In genomic region chr5:119601390-119601789, GRCm38 (mm10) we compare ENCODE assay signal across 24 mouse cellular contexts.
DNase-seq lines count a peak whose midpoint lies in the region; ATAC-seq and TF ChIP-seq lines count a peak whose summit lies in the region.
"Had no signal": no experiment of that assay in that cellular context is flagged by ENCODE, and none has a peak within 500 bp of the region (broad histone marks: within the 10 kb centered on the region; RNA-seq: fewer than 3 reads in every experiment).

No protein-coding gene starts in this region.

- H3K9ac ChIP-seq in lung, embryonic 14.5 days, result no peak overlapping the region
- H3K9ac ChIP-seq in lung, embryonic 16.5 days (ENCODE audit: low read length), result no peak overlapping the region
- H3K9ac ChIP-seq: embryonic facial prominence, embryonic 12.5 days; forebrain, embryonic 13.5 days; forebrain, embryonic 15.5 days; forebrain, postnatal 0 days had no signal

- DNase-seq in lung, embryonic 14.5 days, result no peak
- DNase-seq in lung, adult 18-20 months, result no peak
- DNase-seq in lung, postnatal 25 days (ENCODE audit: low spot score), result no peak
- DNase-seq in R1 (ENCODE audit: low read depth, low spot score), result peak; percentile 56
- DNase-seq in cerebellum, adult 9-11 months, result no peak
- DNase-seq: adrenal gland, adult 2 months; adrenal gland, postnatal 10 days; adrenal gland, postnatal 25 days; B cell, adult 2 months; cerebellum, adult 11 months; cerebellum, adult 18-20 months; cerebellum, adult 8-10 months; cerebellum, postnatal 10 days; cerebellum, postnatal 25 days; forebrain, postnatal 0 days had no signal

- no peak overlapping the region for H3K4me2 ChIP-seq in lung, embryonic 14.5 days
- no peak overlapping the region for H3K4me2 ChIP-seq in lung, embryonic 16.5 days (ENCODE audit: low read depth, low read length)
- H3K4me2 ChIP-seq: embryonic facial prominence, embryonic 12.5 days; forebrain, embryonic 13.5 days; forebrain, embryonic 15.5 days had no signal

- no peak overlapping the region for H3K4me3 ChIP-seq in lung, embryonic 14.5 days (ENCODE audit: low read depth, low read length)
- H3K4me3 ChIP-seq in lung, embryonic 16.5 days (ENCODE audit: low read length), result no peak overlapping the region
- H3K4me3 ChIP-seq: embryonic facial prominence, embryonic 10.5 days; embryonic facial prominence, embryonic 12.5 days; forebrain, embryonic 13.5 days; forebrain, embryonic 15.5 days had no signal

- no peaks in the 10 kb centered on the region for H3K9me3 ChIP-seq in lung, embryonic 14.5 days (ENCODE audit: low read depth, low read length)
- no peaks in the 10 kb centered on the region for H3K9me3 ChIP-seq in lung, embryonic 16.5 days (ENCODE audit: control insufficient read depth, low read length)
- H3K9me3 ChIP-seq: embryonic facial prominence, embryonic 12.5 days; forebrain, embryonic 13.5 days; forebrain, embryonic 15.5 days had no signal

- H3K27ac ChIP-seq in lung, embryonic 14.5 days (ENCODE audit: low read depth), result peak overlapping the region; percentile 6; the same call in 1 of the 2 replicates
- H3K27ac ChIP-seq in lung, embryonic 16.5 days (ENCODE audit: low read length), result peak overlapping the region; percentile 13; the same call in 1 of the 2 replicates
- H3K27ac ChIP-seq: embryonic facial prominence, embryonic 10.5 days; embryonic facial prominence, embryonic 12.5 days; forebrain, embryonic 13.5 days; forebrain, embryonic 15.5 days had no signal

- no peak for ATAC-seq in lung, embryonic 14.5 days (ENCODE audit: insufficient read depth)
- no peak for ATAC-seq in lung, embryonic 16.5 days (ENCODE audit: low read depth)
- ATAC-seq: CD4-positive, CD25-positive, alpha-beta regulatory T cell, adult 4 months; forebrain, embryonic 13.5 days; forebrain, embryonic 15.5 days; forebrain, postnatal 0 days; Patski had no signal

- H3K4me1 ChIP-seq in lung, embryonic 14.5 days (ENCODE audit: insufficient read depth), result peaks cover 7% of the 10 kb centered on the region
- peaks cover 10% of the 10 kb centered on the region for H3K4me1 ChIP-seq in lung, embryonic 16.5 days (replicated peaks; ENCODE audit: control insufficient read depth, insufficient read depth, low read length)
- H3K4me1 ChIP-seq: embryonic facial prominence, embryonic 12.5 days; forebrain, embryonic 13.5 days had no signal

- 84% methylated on average over 5 of the region's 5 CpGs for WGBS in lung, embryonic 14.5 days
- 89% methylated on average over 5 of the region's 5 CpGs for WGBS in lung, embryonic 16.5 days

- H3K36me3 ChIP-seq in lung, embryonic 14.5 days (ENCODE audit: insufficient read depth), result no peaks in the 10 kb centered on the region
- H3K36me3 ChIP-seq in lung, embryonic 16.5 days (ENCODE audit: control insufficient read depth, insufficient read depth, low read length), result no peaks in the 10 kb centered on the region
- H3K36me3 ChIP-seq: embryonic facial prominence, embryonic 10.5 days; embryonic facial prominence, embryonic 12.5 days; forebrain, embryonic 15.5 days; G1E had no signal

- H3K27me3 ChIP-seq in lung, embryonic 14.5 days (ENCODE audit: insufficient read depth, low read length), result no peaks in the 10 kb centered on the region
- H3K27me3 ChIP-seq in lung, embryonic 16.5 days (ENCODE audit: control insufficient read depth, insufficient read depth, low read depth, low read length), result no peaks in the 10 kb centered on the region
- H3K27me3 ChIP-seq: CH12.LX; embryonic facial prominence, embryonic 12.5 days; forebrain, embryonic 13.5 days; forebrain, embryonic 15.5 days; Patski had no signal

- TF ChIP-seq CTCF in lung, embryonic 14.5 days (IDR thresholded peaks at IDR 0.05; ENCODE audit: low read depth), result no peak
